Mouse (Mus musculus) stomach, embryonic 14.5 days (tissue): Measurements from ENCODE around the gene Spryd4. TPM values are rescaled to one million over a fixed set of nuclear protein-coding genes. Genes with fewer than 3 reads are reported as not detected.
"Not testable (repeated sequence)": the region's sequence is repeated elsewhere in the genome, so short reads cannot be mapped to it uniquely, and the experiment has no call there.

Experiments
- ATAC-seq: fragments of 200-750 bp; cut with Nextera tagmentation; 2 replicates; pipeline ENCODE4 v1.8.0; 2017; ENCODE audit warnings: low read depth, moderate TSS enrichment; ENCODE audit not compliant: insufficient number of reproducible peaks, insufficient read depth, low FRiP score
- H3K27ac ChIP-seq: fragments of 300-500 bp; sonication (generic); 2 replicates; pipeline ENCODE4 v1.5.1; 2014; ENCODE audit warnings: mild to moderate bottlenecking, low read length, moderate library complexity, mixed read lengths
- H3K27me3 ChIP-seq: fragments of 300-500 bp; sonication (generic); 2 replicates; pipeline ENCODE4 v1.6.1; 2014; ENCODE audit warnings: low read length, control low read depth, mixed read lengths; ENCODE audit not compliant: control insufficient read depth, insufficient read depth
- H3K36me3 ChIP-seq: fragments of 300-500 bp; sonication (generic); 2 replicates; pipeline ENCODE4 v1.6.1; 2014; ENCODE audit warnings: mild to moderate bottlenecking, control low read depth, low read length, moderate library complexity, mixed read lengths; ENCODE audit not compliant: control insufficient read depth, insufficient read depth
- H3K4me1 ChIP-seq: fragments of 300-500 bp; sonication (generic); 2 replicates; pipeline ENCODE4 v1.6.1; 2014; ENCODE audit warnings: low read length, control low read depth, mixed read lengths; ENCODE audit not compliant: control insufficient read depth, insufficient read depth
- H3K4me2 ChIP-seq: fragments of 300-500 bp; sonication (generic); replicated peaks from 2 replicates; pipeline ENCODE4 v1.6.1; 2014; ENCODE audit warnings: low read depth, low read length, control low read depth
- H3K4me3 ChIP-seq: fragments of 300-500 bp; sonication (generic); 2 replicates; pipeline ENCODE4 v1.5.1; 2014; ENCODE audit warnings: low read depth, low read length, control low read depth
- H3K9ac ChIP-seq: fragments of 300-500 bp; sonication (generic); replicated peaks from 2 replicates; pipeline ENCODE4 v1.6.1; 2014; ENCODE audit warnings: low read depth, mild to moderate bottlenecking, control low read depth, low read length, moderate library complexity, mixed read lengths
- H3K9me3 ChIP-seq: fragments of 300-500 bp; sonication (generic); 2 replicates; pipeline ENCODE4 v1.6.1; 2016; ENCODE audit warnings: low read depth, low read length, control low read depth; ENCODE audit not compliant: control insufficient read depth
- WGBS: fragments of 180-500 bp; shearing (Covaris S2); extraction: QIAGEN DNeasy Blood & Tissue Kit; methylation state at CpG from one replicate; pipeline ENCODE4 v1.1.7; 2014; 5-methylcytosine and 5-hydroxymethylcytosine counted together
- polyA plus RNA-seq: library from polyadenylated mRNA; unstranded; fragments of >200 nt; fragmentation: Nextera tagmentation; extraction: Ambion mirVana; gene quantifications from 2 replicates; pipeline ENCODE4 v1.2.1, GENCODE M21; 2014

Gene Spryd4
- polyA plus RNA-seq = 33.5 and 33.7 TPM in 2 replicates

DNA sequence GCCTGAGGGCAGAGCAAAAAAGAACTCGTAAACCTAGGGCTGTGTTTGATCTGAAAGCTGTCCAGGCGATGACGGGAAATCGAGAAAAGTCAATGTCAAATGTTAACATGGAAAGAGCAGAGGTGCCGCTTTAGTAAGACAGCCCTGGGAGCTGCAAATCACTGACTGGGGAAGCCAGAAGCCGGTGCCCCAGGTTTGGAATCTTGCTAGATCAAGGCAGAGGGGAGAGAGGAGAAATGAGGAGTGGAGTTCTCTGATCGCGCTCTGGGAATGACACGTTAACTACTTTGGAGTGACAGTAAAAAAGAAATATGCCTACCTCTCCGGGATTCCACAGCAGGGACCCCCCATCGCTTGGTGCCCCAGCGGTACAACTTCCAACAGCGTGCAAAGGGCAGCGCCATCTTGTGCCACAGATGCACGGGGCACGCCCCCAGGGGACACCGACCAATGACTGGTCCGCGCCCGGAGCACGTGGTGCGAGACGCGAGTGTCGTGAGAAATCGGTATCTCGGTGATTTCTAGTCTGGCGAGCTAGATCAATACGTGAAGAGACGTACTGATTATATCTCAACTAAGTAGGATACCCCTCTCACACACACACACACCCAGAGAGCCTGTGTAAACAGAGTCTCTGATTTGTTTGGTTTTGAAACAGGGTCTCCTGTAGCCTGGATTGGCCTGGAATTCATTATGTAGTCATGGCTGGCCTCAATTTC lies at the start of gene Spryd4:
Gene Spryd4, minus strand, starts transcription at position 418 of the 719 bp plus-strand sequence.
- WGBS = under 1% methylated on average over 30 of the region's 30 CpGs
- H3K36me3 ChIP-seq = no peaks in the 10 kb centered on the region
- peak within 1 kb of the TSS; percentile 43 for H3K9ac ChIP-seq
- H3K4me1 ChIP-seq = peaks cover 8% of the 10 kb centered on the region; the same call in 1 of the 2 replicates
- ATAC-seq = peak; percentile 95
- peak within 1 kb of the TSS; percentile 67 for H3K4me3 ChIP-seq
- H3K4me2 ChIP-seq = peak within 1 kb of the TSS; percentile 82
- H3K9me3 ChIP-seq = no peaks in the 10 kb centered on the region
- H3K27me3 ChIP-seq = no peaks in the 10 kb centered on the region
- no peak within 1 kb of the TSS for H3K27ac ChIP-seq

DNA sequence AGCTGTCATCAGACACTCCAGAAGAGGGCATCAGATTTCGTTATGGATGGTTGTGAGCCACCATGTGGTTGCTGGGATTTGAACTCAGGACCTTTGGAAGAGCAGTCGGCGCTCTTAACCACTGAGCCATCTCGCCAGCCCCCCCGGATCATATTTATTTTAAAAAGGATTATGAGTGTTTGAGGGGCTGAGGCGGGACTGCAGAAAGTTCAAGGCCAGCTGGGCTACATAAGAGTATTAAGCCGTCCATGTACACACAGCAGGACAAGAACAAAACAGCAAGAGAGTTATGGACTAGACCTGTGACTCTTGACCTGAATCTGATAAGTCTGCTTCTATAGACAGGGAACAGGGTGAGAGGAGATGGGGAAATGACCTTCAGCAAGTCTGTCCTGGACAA lies 48.8 kb upstream of the Spryd4 start:
- not testable (repeated sequence) for H3K4me3 ChIP-seq, H3K4me2 ChIP-seq, H3K9ac ChIP-seq, H3K36me3 ChIP-seq, ATAC-seq, H3K4me1 ChIP-seq, H3K27me3 ChIP-seq, H3K9me3 ChIP-seq, H3K27ac ChIP-seq
- 55% methylated on average over 7 of the region's 7 CpGs for WGBS

DNA sequence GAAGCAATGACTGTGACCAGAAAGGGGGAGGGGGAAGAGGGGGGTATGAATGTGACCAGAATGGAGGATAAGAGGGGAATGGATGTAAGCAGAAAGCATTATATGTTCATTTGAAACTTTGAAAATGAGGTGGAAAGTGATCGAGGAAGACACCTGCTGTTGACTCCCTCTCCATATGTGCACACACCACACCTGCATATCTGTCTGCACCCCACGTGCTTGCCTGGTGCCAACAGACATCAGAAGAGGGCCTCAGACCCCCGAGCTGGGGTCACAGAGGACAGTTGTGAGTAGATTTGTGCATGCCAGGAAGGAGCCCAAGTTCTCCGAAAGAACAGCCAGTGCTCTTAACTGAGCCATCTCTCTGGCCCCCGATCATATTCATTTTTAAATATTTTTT lies 48.3 kb upstream of the Spryd4 start:
- no peaks in the 10 kb centered on the region for H3K4me1 ChIP-seq
- ATAC-seq = no peak
- no peak overlapping the region for H3K4me2 ChIP-seq
- no peaks in the 10 kb centered on the region for H3K36me3 ChIP-seq
- no peaks in the 10 kb centered on the region for H3K9me3 ChIP-seq
- no peak overlapping the region for H3K4me3 ChIP-seq
- 85% methylated on average over 5 of the region's 5 CpGs for WGBS
- H3K27me3 ChIP-seq = no peaks in the 10 kb centered on the region
- no peak overlapping the region for H3K27ac ChIP-seq
- H3K9ac ChIP-seq = no peak overlapping the region

DNA sequence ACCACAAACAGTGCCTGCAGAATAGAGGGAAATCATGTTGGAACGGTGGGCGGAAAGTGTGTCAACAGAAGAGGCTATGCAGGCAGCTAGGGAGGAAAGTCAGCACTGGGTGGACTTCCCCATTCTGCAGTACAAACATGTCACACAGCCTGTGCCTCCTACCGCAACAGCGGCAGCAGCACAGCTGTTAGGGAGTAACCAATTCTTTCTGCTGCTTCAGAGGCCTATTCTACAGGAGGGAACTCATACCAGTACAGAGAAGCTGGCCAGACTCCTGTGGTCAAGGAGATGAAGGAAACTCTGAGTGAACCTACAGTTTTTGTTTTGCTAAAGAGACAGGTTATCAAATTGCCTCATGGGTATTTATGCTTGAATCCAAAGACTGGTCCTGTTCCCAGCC lies 47.3 kb upstream of the Spryd4 start:
- no peak for ATAC-seq
- H3K27me3 ChIP-seq = no peaks in the 10 kb centered on the region
- no peaks in the 10 kb centered on the region for H3K36me3 ChIP-seq
- H3K9ac ChIP-seq = no peak overlapping the region
- no peak overlapping the region for H3K4me3 ChIP-seq
- no peak overlapping the region for H3K4me2 ChIP-seq
- no peak overlapping the region for H3K27ac ChIP-seq
- no peaks in the 10 kb centered on the region for H3K9me3 ChIP-seq
- H3K4me1 ChIP-seq = no peaks in the 10 kb centered on the region
- WGBS = 65% methylated on average over 4 of the region's 4 CpGs

GRCm38 (mm10) chr10:128256328-128256727 lies 44.7 kb upstream of the Spryd4 start:
- Histone ChIP-seq H3K27ac (no peak overlapping the region), H3K4me1 (no peaks in the 10 kb centered on the region), H3K9ac (no peak overlapping the region), H3K27me3 (no peaks in the 10 kb centered on the region), H3K36me3 (peaks cover 14% of the 10 kb centered on the region), H3K9me3 (no peaks in the 10 kb centered on the region), H3K4me3 (no peak overlapping the region), H3K4me2 (no peak overlapping the region)
- 90% methylated on average over 8 of the region's 8 CpGs for WGBS
- no peak for ATAC-seq

- no peak overlapping the region for H3K4me3 ChIP-seq
- H3K36me3 ChIP-seq = peaks cover 18% of the 10 kb centered on the region
- H3K9ac ChIP-seq = no peak overlapping the region
- no peaks in the 10 kb centered on the region for H3K27me3 ChIP-seq
- no peaks in the 10 kb centered on the region for H3K4me1 ChIP-seq
- H3K9me3 ChIP-seq = no peaks in the 10 kb centered on the region
- WGBS = 91% methylated on average over 8 of the region's 8 CpGs
- no peak overlapping the region for H3K4me2 ChIP-seq
- no peak for ATAC-seq
- H3K27ac ChIP-seq = no peak overlapping the region
Measured at GRCm38 (mm10) chr10:128255925-128256324, 44.3 kb upstream of the Spryd4 start.

DNA sequence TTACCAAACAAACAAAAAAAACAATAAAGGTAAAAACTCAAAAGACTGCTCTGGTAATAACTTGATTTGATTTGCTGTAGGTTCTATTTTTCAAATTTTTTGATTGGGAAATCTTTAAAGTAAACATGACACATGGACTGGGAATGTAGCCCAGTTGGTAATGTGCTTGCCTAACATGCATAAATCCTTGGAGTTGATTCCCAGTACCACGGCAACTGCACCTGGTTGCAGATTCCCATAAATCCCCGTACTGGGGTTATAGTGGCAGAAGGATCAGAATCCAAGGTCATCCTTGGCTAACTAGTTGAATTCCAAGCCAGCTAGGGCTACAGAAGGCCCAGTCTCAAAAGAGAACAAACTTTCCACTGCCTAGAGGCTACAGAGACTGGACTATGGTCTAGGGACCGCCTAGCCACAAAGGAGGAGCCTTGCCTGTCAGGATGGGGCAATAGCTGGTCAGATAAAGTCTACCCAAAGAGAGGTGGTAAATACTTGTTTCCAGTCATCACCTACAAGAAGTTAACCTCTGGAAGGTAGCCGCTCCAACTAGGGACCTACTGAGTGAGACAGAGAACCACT lies 42.2 kb upstream of the Spryd4 start, which contains the start of gene Apon:
Gene Apon, plus strand, starts transcription at position 420 of the 579 bp plus-strand sequence.
- H3K36me3 ChIP-seq = peaks cover 34% of the 10 kb centered on the region
- ATAC-seq = no peak
- no peaks in the 10 kb centered on the region for H3K4me1 ChIP-seq
- WGBS = 67% methylated on average over 4 of the region's 4 CpGs
- H3K9me3 ChIP-seq = no peaks in the 10 kb centered on the region
- no peak within 1 kb of the TSS for H3K4me3 ChIP-seq
- H3K27ac ChIP-seq = no peak within 1 kb of the TSS
- no peak within 1 kb of the TSS for H3K4me2 ChIP-seq
- H3K9ac ChIP-seq = no peak within 1 kb of the TSS
- H3K27me3 ChIP-seq = no peaks in the 10 kb centered on the region

- H3K36me3 ChIP-seq = peaks cover 65% of the 10 kb centered on the region
- H3K27me3 ChIP-seq = no peaks in the 10 kb centered on the region
- ATAC-seq = no peak
- no peak overlapping the region for H3K27ac ChIP-seq
- no peaks in the 10 kb centered on the region for H3K9me3 ChIP-seq
- no peaks in the 10 kb centered on the region for H3K4me1 ChIP-seq
- H3K4me3 ChIP-seq = no peak overlapping the region
- WGBS = 90% methylated on average over 13 of the region's 13 CpGs
- no peak overlapping the region for H3K9ac ChIP-seq
- no peak overlapping the region for H3K4me2 ChIP-seq
Measured at GRCm38 (mm10) chr10:128250565-128250964, 39.0 kb upstream of the Spryd4 start.
